Mouse (Mus musculus) ES-CJ7 (cell line): ENCODE data around the gene Fut2.

ENCODE experiments used
- DNase-seq: peaks from one replicate; pipeline ENCODE4 v3.0.0; 2011; ENCODE audit warnings: low read depth, low spot score

The Fut2 gene

DNA sequence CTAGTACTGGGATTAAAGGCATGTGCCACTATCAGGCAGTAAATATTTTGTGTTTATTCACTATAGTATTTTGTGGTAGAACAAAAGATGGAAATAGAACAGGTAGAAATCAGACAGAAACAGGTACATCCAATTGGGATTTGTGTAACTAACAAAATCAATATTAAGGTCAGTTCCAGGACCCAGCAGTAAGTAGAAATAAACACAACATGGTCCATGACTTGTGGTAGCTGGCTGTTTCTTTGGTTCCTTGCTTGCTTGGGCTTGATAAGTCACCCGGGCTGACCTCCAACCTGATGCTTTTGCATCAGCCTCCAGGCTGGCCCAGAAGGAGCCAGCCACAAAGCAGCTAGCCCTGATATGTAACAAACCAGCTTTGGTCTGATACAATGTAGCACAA, 56.7 kb downstream of the Fut2 start:
- DNase-seq = no peak

DNA sequence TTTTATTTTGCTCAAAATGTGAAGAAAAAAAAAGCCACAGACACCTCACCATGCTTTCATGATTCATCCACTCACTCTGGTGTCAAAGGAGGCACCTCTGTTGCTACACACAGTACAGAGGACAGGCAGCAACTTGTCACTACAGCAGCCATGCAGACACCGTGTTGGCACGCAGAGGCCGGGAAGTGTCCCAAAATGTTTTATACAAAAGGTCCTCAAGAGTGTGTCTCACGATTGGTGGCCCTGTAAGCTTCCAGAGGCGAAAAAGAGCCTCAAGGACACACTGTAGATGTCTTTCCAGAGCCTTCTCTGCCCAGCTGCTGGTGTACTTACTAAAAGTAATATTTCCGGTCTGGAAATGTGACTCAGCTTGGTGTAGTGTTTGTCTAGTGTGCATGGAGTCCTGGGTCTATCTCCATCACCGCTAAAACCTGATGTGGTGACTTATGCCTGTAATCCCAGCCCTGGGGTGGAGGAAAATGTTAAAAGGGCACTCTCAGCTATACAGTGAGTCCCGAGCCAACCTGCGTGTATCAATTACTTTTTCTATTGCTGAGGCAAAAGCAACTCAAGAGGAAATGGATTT, 60.4 kb downstream of the Fut2 start:
- DNase-seq = no peak

DNA sequence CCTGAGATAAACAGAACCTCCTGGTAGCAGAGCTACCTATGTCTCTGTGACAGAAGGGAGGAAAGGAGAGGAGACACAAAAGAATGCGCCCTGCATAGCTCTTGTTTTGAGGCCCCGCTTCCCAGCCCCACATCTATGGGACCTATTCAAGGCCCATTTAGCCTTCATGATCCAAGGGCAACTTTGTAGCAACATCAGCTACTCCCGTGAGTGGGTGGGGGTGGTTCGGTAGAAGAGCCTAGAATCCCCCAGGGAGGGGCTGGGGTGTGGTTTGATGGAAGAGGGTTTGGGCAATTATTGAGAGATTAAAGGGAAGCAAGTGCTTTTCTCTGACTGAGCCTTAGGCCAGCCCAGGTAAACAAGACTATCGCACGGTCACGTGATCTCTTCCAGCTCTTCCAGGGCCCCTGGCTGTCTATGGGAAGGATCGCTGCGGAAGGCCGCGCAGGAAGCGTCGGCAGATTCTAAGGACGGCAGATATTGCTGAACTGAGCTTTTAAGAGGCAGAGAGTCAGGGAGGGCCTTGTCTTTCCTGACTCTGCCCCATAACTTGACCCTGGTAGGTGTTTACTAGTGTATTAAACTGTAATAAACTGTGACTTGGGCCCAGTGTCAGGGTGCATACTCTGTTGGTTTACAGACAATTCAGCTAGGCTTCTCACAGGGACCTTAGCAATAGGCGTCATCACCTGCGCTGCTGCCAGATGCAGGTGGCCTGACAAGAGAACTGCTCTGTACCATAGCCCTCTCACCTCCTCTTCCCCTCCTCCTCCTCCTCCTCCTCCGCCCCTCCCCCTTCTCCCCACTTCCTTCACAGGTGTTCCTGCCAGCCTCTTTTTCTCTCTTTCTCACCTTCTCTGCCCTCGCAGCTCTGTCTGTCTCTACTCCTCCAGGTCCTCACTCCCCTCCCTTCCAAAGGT, 67.0 kb downstream of the Fut2 start:
- DNase-seq = peak; percentile 35
